Mouse (Mus musculus) adrenal gland, adult (tissue): Measurements from ENCODE around the gene Per3.
A peak's percentile ranks its signal among the peaks of the same experiment; 100 is the strongest.

Experiments
- DNase-seq, 2 experiments: peaks; one replicate each; pipeline ENCODE4 v3.0.0; 2022 to 2023; ENCODE audit warnings: low spot score in 1 of 2; ENCODE audit not compliant: inconsistent age in 2 of 2

Per3 gene

DNA sequence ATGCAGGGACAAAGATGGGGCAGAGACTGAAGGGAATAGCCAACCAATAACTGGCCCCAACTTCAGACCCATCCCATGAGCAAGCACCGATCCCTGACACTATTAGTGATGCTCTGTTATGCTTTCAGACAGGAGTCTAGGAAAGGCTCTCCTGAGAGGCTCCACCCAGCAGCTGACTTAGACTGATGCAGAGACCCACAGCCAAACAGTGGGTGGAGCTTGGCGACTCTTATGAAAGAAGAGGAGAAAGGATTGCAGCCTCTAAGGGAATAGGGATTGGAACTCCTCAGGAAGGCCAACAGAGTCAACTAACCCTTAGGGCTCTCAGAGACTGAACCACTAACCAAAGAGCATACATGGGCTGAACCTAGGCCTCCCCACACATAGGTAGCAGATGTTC is 80.8 kb downstream of the Per3 start:
- no peak for DNase-seq

DNA sequence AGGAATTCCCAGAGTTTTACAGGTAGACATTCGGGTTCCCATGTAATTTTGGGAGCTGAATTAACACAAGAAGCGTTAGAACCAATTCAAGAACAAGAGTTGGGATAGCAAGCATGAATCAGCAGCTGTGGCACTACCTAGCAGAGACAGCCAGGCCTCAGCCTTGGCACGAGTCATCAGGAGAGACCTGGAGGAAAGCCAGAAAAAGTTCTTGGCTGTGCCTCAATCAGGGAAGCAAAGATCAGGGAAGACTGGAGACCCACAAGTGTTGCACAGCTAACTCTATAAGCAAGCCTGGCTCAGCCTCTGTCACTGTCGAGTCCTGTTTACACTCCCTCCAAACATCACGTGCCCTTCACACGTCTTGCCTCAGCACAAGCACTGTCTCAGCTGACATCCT is 82.2 kb downstream of the Per3 start:
- DNase-seq, result peak; percentile 84 to 92

DNA sequence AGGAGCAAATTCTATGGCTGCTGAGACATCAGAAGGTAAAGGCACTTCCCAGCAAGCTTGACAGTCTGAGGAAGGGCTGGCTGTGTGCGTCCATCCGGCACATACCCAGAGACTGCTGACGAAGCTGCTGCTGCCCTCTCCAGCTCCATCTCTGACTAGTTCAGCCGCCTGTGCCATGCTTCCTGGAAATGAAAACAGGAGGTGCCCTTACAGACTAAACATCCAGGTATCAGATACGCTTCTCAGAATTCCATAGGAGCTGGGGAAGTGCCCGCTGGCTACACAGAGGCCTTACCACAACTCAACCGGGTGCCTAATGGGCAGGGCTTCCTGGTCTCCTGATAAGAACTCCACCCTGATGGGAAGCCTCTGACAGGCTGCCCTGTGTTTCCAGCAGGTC is 85.9 kb downstream of the Per3 start:
- DNase-seq, result no peak

DNA sequence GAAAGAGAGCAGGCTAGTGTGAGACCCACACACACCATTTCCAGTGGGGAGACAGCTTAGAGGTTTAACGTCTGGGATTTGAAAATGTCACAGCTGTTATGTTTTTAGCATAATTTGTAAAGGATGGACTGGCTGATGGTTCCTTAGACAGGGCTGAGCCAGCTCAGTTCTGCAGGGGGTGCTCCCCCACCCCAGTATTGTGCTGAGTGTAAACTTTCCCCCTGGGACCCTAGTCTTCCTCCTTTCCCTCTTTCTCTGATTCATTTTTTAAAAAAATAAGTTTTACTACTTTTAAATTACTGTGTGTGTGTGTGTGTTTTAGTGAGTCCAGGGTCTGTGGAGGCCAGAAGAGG is 87.4 kb downstream of the Per3 start:
- DNase-seq, result no peak

DNA sequence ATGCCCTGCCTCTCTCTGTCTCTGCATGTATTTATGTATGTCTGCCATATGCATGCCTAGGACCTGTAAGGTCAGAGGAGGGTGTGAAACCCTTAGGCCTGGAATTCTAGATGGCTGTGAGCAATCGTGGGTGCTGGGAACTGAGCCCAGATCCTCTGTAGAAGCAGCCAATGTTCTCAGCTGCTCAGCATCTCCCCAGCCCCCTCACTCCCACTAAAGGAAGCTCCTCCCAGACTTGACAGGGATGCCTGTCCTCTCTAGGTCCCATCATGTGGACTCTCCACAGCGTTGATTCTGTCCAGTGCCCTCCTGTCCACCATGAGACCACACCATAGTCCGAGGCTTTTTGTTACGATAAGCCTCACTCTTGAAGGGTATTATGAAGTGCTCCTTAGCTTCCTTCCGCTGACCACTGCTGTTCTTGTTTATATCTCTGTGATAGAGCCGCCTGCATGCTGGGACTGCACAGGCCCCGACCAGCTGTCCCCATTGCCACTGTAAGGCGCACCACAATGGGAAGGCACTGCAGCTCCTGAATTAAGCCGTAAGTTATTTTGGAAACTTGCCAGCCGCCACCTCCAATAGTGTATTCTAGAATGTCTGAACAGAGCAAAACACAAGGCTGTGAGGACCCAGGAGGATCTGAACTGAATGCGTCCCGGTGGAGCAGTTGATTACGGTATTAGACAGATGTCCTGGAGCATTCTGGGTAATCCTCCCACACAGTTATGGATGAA is 87.9 kb downstream of the Per3 start:
- DNase-seq, result no peak
